Mouse (Mus musculus) embryonic facial prominence, embryonic 11.5 days (tissue): ENCODE measurements around the gene Rab6a. TPM values are rescaled to one million over a fixed set of nuclear protein-coding genes. Genes with fewer than 3 reads are reported as not detected.

Experiments used
- ATAC-seq: fragments of 200-750 bp; cut with Nextera tagmentation; replicated peaks from 2 replicates; pipeline ENCODE4 v1.8.0; 2017; ENCODE audit warnings: low read depth; ENCODE audit not compliant: insufficient number of reproducible peaks, low FRiP score, low TSS enrichment
- DNase-seq: peaks from one replicate; pipeline ENCODE4 v3.0.0-alpha.2; 2015; ENCODE audit warnings: low spot score
- H3K27ac ChIP-seq: fragments of 300-500 bp; sonication (generic); replicated peaks from 2 replicates; pipeline ENCODE4 v1.5.1; 2014; ENCODE audit warnings: mild to moderate bottlenecking, low read depth, low read length, control low read depth
- H3K27me3 ChIP-seq: fragments of 300-500 bp; sonication (generic); 2 replicates; pipeline ENCODE4 v1.6.1; 2014; ENCODE audit warnings: mild to moderate bottlenecking, low read length, moderate library complexity, mixed read lengths; ENCODE audit not compliant: control insufficient read depth, insufficient read depth
- H3K36me3 ChIP-seq: fragments of 300-500 bp; sonication (generic); replicated peaks from 2 replicates; pipeline ENCODE4 v1.6.1; 2014; ENCODE audit warnings: low read depth, mild to moderate bottlenecking, low read length, moderate library complexity, mixed read lengths; ENCODE audit not compliant: control insufficient read depth, insufficient read depth
- H3K4me1 ChIP-seq: fragments of 300-500 bp; sonication (generic); 2 replicates; pipeline ENCODE4 v1.6.1; 2014; ENCODE audit warnings: low read length, mixed read lengths; ENCODE audit not compliant: control insufficient read depth, insufficient read depth
- H3K4me2 ChIP-seq: fragments of 300-500 bp; sonication (generic); 2 replicates; pipeline ENCODE4 v1.6.1; 2014; ENCODE audit warnings: low read depth, mild to moderate bottlenecking, control low read depth, low read length, moderate library complexity
- H3K4me3 ChIP-seq: fragments of 300-500 bp; sonication (generic); 2 replicates; pipeline ENCODE4 v1.5.1; 2014; ENCODE audit warnings: low read depth, low read length, control low read depth
- H3K9ac ChIP-seq: fragments of 300-500 bp; sonication (generic); replicated peaks from 2 replicates; pipeline ENCODE4 v1.6.1; 2014; ENCODE audit warnings: mild to moderate bottlenecking, control low read depth, low read length
- H3K9me3 ChIP-seq: fragments of 300-500 bp; sonication (generic); replicated peaks from 2 replicates; pipeline ENCODE4 v1.6.1; 2016; ENCODE audit warnings: mild to moderate bottlenecking, low read length, inconsistent platforms, mixed read lengths; ENCODE audit not compliant: control insufficient read depth
- WGBS: fragments of 180-500 bp; shearing (Covaris S2); extraction: QIAGEN DNeasy Blood & Tissue Kit; methylation state at CpG from one replicate; pipeline ENCODE4 v1.1.7; 2014; 5-methylcytosine and 5-hydroxymethylcytosine counted together
- polyA plus RNA-seq: library from polyadenylated mRNA; unstranded; fragments of >200 nt; fragmentation: Nextera tagmentation; extraction: Ambion mirVana; gene quantifications from 2 replicates; pipeline ENCODE4 v1.2.1, GENCODE M21; 2014

The Rab6a gene
- polyA plus RNA-seq, 1 experiment from 2014 or later: 171 TPM

DNA sequence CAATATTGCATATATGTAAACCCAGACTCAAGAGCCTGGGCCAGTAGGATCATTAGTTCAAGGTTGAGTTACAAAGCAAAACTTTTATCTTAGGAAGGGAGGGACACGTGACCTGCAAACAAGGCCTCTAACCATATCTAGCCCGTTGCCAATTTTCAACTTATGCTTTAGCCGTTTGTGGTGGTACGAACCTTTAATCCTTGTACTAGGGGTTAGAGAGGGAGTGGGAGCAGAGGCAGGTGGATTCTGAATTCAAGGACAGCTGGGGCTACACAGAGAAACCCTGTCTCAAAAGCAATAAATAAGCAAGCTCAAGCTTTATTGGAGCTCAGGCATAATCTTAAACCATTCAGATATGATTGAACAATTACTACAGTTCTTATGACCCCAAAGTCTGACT, 35.2 kb downstream of the Rab6a start:
- DNase-seq: no peak
- no peak overlapping the region for H3K4me3 ChIP-seq
- H3K4me2 ChIP-seq: no peak overlapping the region
- H3K4me1 ChIP-seq: no peaks in the 10 kb centered on the region
- 94% methylated on average over 4 of the region's 4 CpGs for WGBS
- no peaks in the 10 kb centered on the region for H3K9me3 ChIP-seq
- H3K27ac ChIP-seq: no peak overlapping the region
- no peaks in the 10 kb centered on the region for H3K36me3 ChIP-seq
- H3K9ac ChIP-seq: no peak overlapping the region
- no peaks in the 10 kb centered on the region for H3K27me3 ChIP-seq
- no peak for ATAC-seq

DNA sequence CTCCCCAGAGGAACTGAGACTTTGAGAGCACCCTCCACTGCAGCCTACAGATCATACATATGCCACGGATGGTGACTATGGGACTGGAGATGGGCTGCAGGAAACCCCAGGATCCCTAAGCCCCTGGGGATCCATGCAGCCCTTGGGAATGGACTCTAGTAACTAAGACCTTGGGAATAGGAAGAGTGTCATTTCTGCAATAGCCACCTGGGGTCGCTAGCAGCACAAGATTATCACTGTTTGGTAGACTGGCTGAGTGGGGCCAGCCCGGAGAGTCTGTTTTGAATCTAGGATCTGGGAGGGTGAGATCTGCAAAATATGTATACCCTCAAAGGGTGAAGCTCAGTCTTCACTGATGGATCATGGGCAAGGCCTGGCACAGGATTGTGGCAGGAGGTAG, 37.9 kb downstream of the Rab6a start:
- Histone ChIP-seq H3K27ac (no peak overlapping the region), H3K4me1 (no peaks in the 10 kb centered on the region), H3K36me3 (no peaks in the 10 kb centered on the region), H3K4me2 (no peak overlapping the region), H3K4me3 (no peak overlapping the region), H3K27me3 (no peaks in the 10 kb centered on the region), H3K9me3 (no peaks in the 10 kb centered on the region), H3K9ac (no peak overlapping the region)
- ATAC-seq: no peak
- peak; percentile 79 for DNase-seq
- WGBS: 38% methylated on average over 3 of the region's 3 CpGs

DNA sequence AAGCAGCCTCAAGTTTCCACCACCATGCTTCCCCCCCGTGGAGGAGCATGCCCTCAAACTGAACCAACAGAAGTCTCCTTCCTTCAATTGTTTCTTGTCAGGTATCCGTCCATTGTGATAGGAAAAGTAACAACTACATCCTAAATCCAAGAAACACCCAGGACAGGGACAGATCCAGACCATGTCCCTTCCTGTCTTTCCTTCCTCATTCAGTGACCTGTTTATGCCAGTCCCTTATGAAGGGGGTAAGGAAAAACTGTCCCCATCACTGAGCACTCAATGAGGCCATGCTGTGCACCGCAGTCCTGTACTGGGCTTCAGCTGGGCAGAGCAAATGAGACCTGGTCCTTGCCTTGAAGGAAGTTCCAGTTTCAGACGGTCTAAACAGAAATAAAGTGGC, 41.9 kb downstream of the Rab6a start:
- H3K4me2 ChIP-seq: no peak overlapping the region
- DNase-seq (no peak), ATAC-seq (no peak)
- H3K9me3 ChIP-seq: no peaks in the 10 kb centered on the region
- no peak overlapping the region for H3K9ac ChIP-seq
- WGBS: 84% methylated on average over 4 of the region's 4 CpGs
- no peaks in the 10 kb centered on the region for H3K27me3 ChIP-seq
- no peaks in the 10 kb centered on the region for H3K36me3 ChIP-seq
- no peak overlapping the region for H3K4me3 ChIP-seq
- no peak overlapping the region; the same call in 1 of the 2 replicates for H3K27ac ChIP-seq
- H3K4me1 ChIP-seq: no peaks in the 10 kb centered on the region

DNA sequence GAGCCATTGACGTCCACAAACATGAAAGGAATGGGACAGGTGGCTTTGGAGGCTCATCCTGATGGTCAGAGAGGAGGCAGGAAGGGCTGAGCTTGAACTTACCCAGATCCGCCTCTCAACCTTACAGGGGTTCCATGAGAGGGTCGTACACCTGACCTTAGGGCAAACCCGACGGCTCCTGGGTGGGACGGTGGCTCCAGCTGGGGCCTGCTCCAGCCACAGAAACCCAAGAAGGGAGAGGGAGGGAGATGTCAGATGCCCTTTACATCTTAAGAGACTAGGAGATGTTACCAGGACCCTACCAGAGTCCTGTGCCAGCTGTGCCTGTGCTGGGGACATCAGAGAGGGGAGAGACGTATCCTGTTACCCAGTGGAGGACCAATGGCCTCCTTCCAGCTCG, 42.6 kb downstream of the Rab6a start:
- Histone ChIP-seq H3K27ac (no peak overlapping the region), H3K4me1 (no peaks in the 10 kb centered on the region), H3K9me3 (no peaks in the 10 kb centered on the region), H3K9ac (no peak overlapping the region), H3K4me2 (no peak overlapping the region), H3K27me3 (no peaks in the 10 kb centered on the region), H3K36me3 (no peaks in the 10 kb centered on the region), H3K4me3 (no peak overlapping the region)
- no peak for ATAC-seq
- DNase-seq: no peak
- 61% methylated on average over 8 of the region's 8 CpGs for WGBS

DNA sequence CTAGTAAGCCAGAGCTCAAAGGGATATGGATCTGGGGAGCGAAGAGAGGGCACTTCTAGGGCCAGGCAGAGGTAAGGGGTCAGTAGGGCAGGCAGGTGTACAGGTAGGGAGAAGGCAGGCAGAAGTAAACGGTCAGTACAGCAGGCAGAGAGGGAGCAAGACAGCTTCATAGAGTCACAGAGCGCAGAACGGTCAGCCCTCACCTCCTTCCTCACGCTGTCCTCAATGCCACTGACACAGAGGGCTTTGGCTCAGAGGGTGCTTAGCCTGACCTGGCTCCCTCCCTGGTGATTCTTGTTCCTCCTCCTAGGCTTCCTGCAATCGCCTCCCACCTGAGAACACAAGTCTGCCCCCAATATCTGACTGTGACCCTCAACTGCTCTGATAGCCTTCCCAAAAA, 43.2 kb downstream of the Rab6a start:
- H3K4me3 ChIP-seq: no peak overlapping the region
- WGBS: 71% methylated on average over 6 of the region's 6 CpGs
- no peaks in the 10 kb centered on the region for H3K9me3 ChIP-seq
- DNase-seq (no peak), ATAC-seq (no peak)
- no peak overlapping the region for H3K9ac ChIP-seq
- no peaks in the 10 kb centered on the region for H3K36me3 ChIP-seq
- no peak overlapping the region for H3K4me2 ChIP-seq
- no peak overlapping the region for H3K27ac ChIP-seq
- no peaks in the 10 kb centered on the region for H3K4me1 ChIP-seq
- H3K27me3 ChIP-seq: no peaks in the 10 kb centered on the region

DNA sequence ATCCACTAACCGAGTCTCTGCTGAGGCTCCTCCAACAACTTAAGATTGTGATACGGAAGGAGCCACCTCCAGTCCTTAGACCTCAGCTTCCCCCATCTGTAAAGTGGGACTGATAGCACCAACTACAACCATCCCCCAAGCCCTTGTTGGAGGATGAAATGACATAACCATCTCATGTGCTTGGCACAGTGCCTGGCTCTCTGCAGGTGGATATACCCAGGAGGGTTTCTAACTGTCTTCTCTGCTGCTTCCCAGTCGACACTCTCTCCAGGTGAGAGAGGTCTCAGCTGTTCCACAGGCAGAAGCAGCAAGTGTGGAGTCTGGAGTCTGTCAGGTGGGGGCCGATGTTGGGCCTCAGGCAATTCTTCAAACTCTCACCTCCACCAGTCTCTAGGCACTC, 43.8 kb downstream of the Rab6a start:
- Histone ChIP-seq H3K4me1 (no peaks in the 10 kb centered on the region), H3K4me3 (no peak overlapping the region), H3K4me2 (no peak overlapping the region), H3K27ac (no peak overlapping the region), H3K27me3 (no peaks in the 10 kb centered on the region), H3K36me3 (no peaks in the 10 kb centered on the region), H3K9ac (no peak overlapping the region), H3K9me3 (no peaks in the 10 kb centered on the region)
- WGBS: 76% methylated on average over 4 of the region's 4 CpGs
- ATAC-seq (no peak), DNase-seq (no peak)

DNA sequence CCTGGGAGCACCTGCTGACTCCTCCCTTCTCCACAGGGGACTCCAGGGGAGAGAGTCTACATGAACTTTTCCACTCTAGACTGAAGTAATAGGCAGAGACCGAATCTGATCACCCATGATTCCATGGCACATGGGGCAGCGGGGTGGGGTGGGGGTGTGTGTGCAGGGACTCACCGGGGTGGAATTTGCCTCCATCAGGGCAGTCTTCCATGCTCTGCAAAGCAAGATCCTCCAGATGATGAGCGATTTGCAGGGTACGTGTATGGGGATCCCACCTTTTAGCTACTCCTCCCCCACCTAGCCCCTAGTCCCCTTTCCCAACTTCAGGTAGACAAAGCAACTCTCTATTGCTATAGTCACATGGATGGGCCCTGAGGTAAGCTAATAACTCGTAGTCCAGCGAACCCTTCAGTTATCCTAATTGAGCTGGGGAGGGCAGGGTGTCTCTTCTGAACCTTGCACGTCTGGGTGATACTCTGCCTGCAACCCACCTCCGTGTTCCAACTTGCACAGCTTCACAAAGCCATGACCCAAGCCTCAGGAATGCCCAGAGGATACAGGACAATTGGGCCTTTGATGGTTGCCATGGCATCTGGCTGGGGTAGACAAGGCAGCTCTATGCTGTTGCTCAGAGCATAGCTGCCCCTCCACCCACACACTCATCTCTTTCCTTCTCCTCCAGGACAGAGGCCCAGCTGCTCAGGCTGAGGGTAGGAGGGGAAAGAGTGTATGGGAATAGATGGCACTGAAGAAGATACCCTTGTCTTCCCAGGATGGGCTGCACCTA, 46.5 kb downstream of the Rab6a start:
- Histone ChIP-seq H3K9ac (no peak overlapping the region), H3K9me3 (no peaks in the 10 kb centered on the region), H3K4me3 (no peak overlapping the region), H3K27me3 (no peaks in the 10 kb centered on the region), H3K36me3 (no peaks in the 10 kb centered on the region), H3K27ac (no peak overlapping the region), H3K4me2 (peak overlapping the region; percentile 2; the same call in 1 of the 2 replicates), H3K4me1 (no peaks in the 10 kb centered on the region)
- ATAC-seq (peak; percentile 85), DNase-seq (peak; percentile 46)
- WGBS: 60% methylated on average over 9 of the region's 9 CpGs

DNA sequence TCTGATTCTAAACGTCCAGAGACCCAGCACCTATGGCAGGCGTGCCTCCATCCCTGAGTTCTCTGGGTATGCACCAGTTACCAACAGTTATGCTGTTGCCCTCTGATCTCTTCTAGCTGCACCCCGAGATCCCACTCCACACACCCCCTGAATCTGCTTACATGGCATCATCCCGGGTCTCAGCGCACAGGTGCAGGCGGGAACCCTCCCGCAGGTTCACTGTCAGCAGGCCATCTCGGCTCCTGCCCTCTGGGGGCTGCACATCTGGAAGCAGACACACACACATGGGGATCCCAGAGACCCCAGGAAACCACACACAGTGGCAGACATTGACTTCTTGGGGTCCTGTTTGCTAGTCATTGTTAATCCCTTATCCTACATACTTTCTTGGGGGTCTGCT, 47.2 kb downstream of the Rab6a start:
- DNase-seq (no peak), ATAC-seq (no peak)
- Histone ChIP-seq H3K4me3 (no peak overlapping the region), H3K9me3 (no peaks in the 10 kb centered on the region), H3K27me3 (no peaks in the 10 kb centered on the region), H3K4me2 (no peak overlapping the region), H3K4me1 (no peaks in the 10 kb centered on the region), H3K27ac (no peak overlapping the region), H3K36me3 (no peaks in the 10 kb centered on the region), H3K9ac (no peak overlapping the region)
- 84% methylated on average over 8 of the region's 8 CpGs for WGBS
